Mouse (Mus musculus) cerebellum, postnatal 4 days (tissue): ENCODE measurements around the gene 4930523C07Rik.

Experiments
- DNase-seq, 2 experiments: peaks; one replicate each; pipeline ENCODE4 v3.0.0; 2022; ENCODE audit warnings: low spot score in 2 of 2, mixed read lengths in 1 of 2

The 4930523C07Rik gene

DNA sequence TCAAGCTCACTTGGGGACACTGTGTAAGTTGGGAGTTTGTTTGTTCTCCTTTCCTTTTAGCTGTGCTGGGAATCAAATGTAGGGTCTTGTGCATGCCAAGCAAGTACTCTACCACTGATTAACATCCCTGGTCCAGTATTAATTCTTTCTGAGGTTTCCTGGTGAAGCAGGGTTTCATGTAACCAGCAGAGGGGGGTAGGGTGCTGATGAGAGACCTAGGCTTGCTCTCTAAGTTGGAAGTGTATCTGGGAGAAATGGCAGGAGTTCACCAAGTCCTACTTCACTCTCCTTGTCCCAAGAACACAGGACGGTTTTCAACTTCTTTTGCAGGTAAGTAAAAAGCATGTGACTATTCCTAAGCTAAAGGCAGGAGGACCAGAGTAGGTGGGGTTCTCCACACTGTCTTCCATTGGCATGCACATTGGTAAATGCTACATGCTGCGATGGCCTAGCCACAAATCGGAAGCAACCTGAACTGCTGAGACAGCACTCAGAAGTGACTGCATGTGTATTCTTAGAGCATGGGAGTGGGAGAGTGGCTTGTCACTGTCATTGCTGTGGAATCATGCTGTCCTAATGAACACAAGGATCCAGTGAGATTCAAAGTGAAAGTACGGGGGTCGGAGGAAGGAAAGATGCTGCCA is 55.6 kb downstream of the 4930523C07Rik start:
- DNase-seq: no peak

DNA sequence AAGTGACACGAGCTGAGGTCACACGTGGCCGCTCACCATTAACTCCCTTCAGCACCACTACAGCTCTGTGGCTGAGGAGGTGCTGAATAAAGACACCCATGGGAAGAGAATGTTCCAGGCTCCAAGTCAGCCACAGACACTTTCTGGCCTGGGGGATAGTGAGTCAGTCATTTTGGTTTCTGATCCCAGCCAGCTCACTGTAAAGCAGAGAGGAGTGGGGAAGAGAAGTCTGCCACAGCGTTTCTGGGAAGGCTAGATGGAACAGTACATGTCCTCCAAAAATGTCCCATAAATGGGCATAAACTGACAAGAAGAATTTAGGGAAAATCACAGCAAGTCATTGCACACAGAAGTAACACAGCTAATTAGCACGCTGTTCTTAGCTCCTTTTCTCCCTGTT is 56.8 kb downstream of the 4930523C07Rik start:
- no peak for DNase-seq

DNA sequence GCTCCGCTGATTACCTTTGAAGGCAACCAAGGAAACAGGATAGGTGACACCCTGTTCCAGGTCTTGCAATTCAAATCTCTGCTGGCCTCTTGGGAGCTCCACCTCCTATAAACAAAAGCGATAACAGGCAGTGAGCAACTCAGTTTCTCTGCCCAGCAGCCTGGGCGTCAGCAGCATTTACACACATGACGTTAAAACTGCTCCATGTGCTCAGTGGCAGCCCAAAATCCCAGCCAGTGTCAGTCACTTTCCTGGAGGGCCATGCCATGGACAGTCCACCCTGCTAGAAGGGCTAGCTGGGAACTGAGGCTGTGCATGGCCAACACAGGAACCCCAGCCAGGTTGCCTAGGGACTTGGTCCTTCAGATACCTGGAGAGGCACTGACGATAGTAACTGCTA is 61.2 kb downstream of the 4930523C07Rik start:
- DNase-seq: no peak

DNA sequence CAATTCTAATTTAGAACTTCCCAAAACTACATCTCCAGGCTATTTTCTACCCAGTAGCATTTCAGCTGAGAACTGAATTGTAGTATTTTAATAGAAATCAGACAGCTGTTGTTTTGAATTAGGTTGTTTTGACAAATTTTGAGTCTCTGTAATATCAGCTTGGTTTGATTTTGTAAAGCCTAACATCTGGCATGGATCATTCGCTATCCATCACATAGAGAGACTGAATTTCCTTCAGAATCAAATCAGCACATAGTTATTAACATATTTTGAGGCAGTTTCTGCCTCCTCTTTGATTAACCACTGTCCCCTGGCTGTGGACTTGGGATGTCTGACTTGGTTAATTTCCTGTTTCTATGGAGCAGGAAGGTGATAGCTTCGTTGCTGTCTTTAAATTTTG is 64.4 kb downstream of the 4930523C07Rik start:
- no peak for DNase-seq

DNA sequence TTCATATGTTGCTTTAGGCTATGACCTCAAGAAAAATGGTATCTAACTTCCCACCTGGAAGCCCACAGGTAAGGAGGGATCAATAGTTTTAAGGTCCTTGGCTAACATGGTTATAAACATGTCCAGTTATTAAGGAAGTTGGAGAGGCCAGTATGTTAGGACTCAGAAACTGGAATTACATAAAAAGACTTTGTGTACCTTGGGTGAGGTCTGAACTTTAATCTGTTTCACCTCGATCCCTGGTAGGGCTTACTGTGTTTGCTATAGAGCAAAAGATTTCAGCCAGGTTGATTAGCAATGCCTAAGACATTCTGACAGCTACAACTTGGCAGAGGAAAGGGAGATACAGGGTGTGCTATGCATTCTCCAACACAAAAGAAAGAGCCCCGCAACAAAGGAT is 79.8 kb downstream of the 4930523C07Rik start:
- no peak for DNase-seq
